Mouse (Mus musculus) midbrain, embryonic 16.5 days (tissue): ENCODE measurements around the gene Hnrnpf. TPM values are rescaled to one million over a fixed set of nuclear protein-coding genes. Genes with fewer than 3 reads are reported as not detected.

Experiments
- ATAC-seq: fragments of 200-750 bp; cut with Nextera tagmentation; 2 replicates; pipeline ENCODE4 v1.8.0; 2017; ENCODE audit warnings: moderate TSS enrichment
- H3K27ac ChIP-seq: fragments of 300-500 bp; sonication (generic); 2 replicates; pipeline ENCODE4 v1.5.1; 2014; ENCODE audit warnings: mild to moderate bottlenecking, low read length, mixed read lengths
- H3K27me3 ChIP-seq: fragments of 300-500 bp; sonication (generic); 2 replicates; pipeline ENCODE4 v1.6.1; 2014; ENCODE audit warnings: low read depth, low read length, mixed read lengths; ENCODE audit not compliant: control insufficient read depth, insufficient read depth
- H3K36me3 ChIP-seq: fragments of 300-500 bp; sonication (generic); 2 replicates; pipeline ENCODE4 v1.6.1; 2014; ENCODE audit warnings: mild to moderate bottlenecking, low read length, moderate library complexity, mixed read lengths; ENCODE audit not compliant: control insufficient read depth, insufficient read depth
- H3K4me1 ChIP-seq: fragments of 300-500 bp; sonication (generic); 2 replicates; pipeline ENCODE4 v1.6.1; 2014; ENCODE audit warnings: mild to moderate bottlenecking, low read length, mixed read lengths; ENCODE audit not compliant: control insufficient read depth, insufficient read depth
- H3K4me2 ChIP-seq: fragments of 300-500 bp; sonication (generic); 2 replicates; pipeline ENCODE4 v1.6.1; 2014; ENCODE audit warnings: mild to moderate bottlenecking, low read length, mixed read lengths
- H3K4me3 ChIP-seq: fragments of 300-500 bp; sonication (generic); 2 replicates; pipeline ENCODE4 v1.5.1; 2014; ENCODE audit warnings: low read depth, mild to moderate bottlenecking, low read length, moderate library complexity, mixed read lengths
- H3K9ac ChIP-seq: fragments of 300-500 bp; sonication (generic); 2 replicates; pipeline ENCODE4 v1.6.1; 2014; ENCODE audit warnings: low read depth, low read length, mixed read lengths
- H3K9me3 ChIP-seq: fragments of 300-500 bp; sonication (generic); replicated peaks from 2 replicates; pipeline ENCODE4 v1.6.1; 2014; ENCODE audit warnings: mild to moderate bottlenecking, low read length, mixed read lengths; ENCODE audit not compliant: control insufficient read depth, poor library complexity, severe bottlenecking
- WGBS: fragments of 180-500 bp; shearing (Covaris S2); extraction: QIAGEN DNeasy Blood & Tissue Kit; methylation state at CpG from one replicate; pipeline ENCODE4 v1.1.7; 2014; 5-methylcytosine and 5-hydroxymethylcytosine counted together
- polyA plus RNA-seq: library from polyadenylated mRNA; unstranded; fragments of >200 nt; fragmentation: Nextera tagmentation; extraction: Ambion mirVana; gene quantifications from 2 replicates; pipeline ENCODE4 v1.2.1, GENCODE M21; 2015

Gene Hnrnpf
- polyA plus RNA-seq, 1 experiment from 2014 or later = 226 TPM

GRCm38 (mm10) chr6:117927955-117928354, 27.8 kb downstream of the Hnrnpf start:
- Histone ChIP-seq H3K4me3 (no peak overlapping the region), H3K9me3 (no peaks in the 10 kb centered on the region), H3K9ac (no peak overlapping the region), H3K36me3 (peaks cover 9% of the 10 kb centered on the region; the same call in 1 of the 2 replicates), H3K27ac (no peak overlapping the region), H3K4me2 (no peak overlapping the region), H3K4me1 (no peaks in the 10 kb centered on the region), H3K27me3 (no peaks in the 10 kb centered on the region)
- no peak for ATAC-seq
- 86% methylated on average over 7 of the region's 7 CpGs for WGBS

- no peak overlapping the region for H3K9ac ChIP-seq
- H3K27me3 ChIP-seq = no peaks in the 10 kb centered on the region
- H3K4me1 ChIP-seq = no peaks in the 10 kb centered on the region
- no peak for ATAC-seq
- no peak overlapping the region for H3K4me3 ChIP-seq
- no peaks in the 10 kb centered on the region for H3K9me3 ChIP-seq
- 94% methylated on average over 5 of the region's 5 CpGs for WGBS
- no peak overlapping the region for H3K4me2 ChIP-seq
- H3K27ac ChIP-seq = no peak overlapping the region
- H3K36me3 ChIP-seq = peaks cover 9% of the 10 kb centered on the region; the same call in 1 of the 2 replicates
These were observed 28.6 kb downstream of the Hnrnpf start for GRCm38 (mm10) chr6:117928746-117929145.

- no peak overlapping the region for H3K4me2 ChIP-seq
- no peaks in the 10 kb centered on the region for H3K27me3 ChIP-seq
- no peak overlapping the region for H3K9ac ChIP-seq
- 99% methylated on average over 3 of the region's 3 CpGs for WGBS
- no peaks in the 10 kb centered on the region for H3K4me1 ChIP-seq
- no peaks in the 10 kb centered on the region for H3K9me3 ChIP-seq
- no peak overlapping the region for H3K4me3 ChIP-seq
- no peak overlapping the region for H3K27ac ChIP-seq
- no peak for ATAC-seq
- peaks cover 9% of the 10 kb centered on the region; the same call in 1 of the 2 replicates for H3K36me3 ChIP-seq
These were observed 30.0 kb downstream of the Hnrnpf start for GRCm38 (mm10) chr6:117929945-117930655.

GRCm38 (mm10) chr6:117932325-117933051, 32.4 kb downstream of the Hnrnpf start:
- peaks cover 5% of the 10 kb centered on the region; the same call in 1 of the 2 replicates for H3K36me3 ChIP-seq
- no peak for ATAC-seq
- H3K4me3 ChIP-seq = no peak overlapping the region
- WGBS = 57% methylated on average over 11 of the region's 11 CpGs
- no peak overlapping the region for H3K9ac ChIP-seq
- H3K4me2 ChIP-seq = no peak overlapping the region
- no peaks in the 10 kb centered on the region for H3K27me3 ChIP-seq
- H3K4me1 ChIP-seq = no peaks in the 10 kb centered on the region
- no peak overlapping the region for H3K27ac ChIP-seq
- H3K9me3 ChIP-seq = no peaks in the 10 kb centered on the region

GRCm38 (mm10) chr6:117934301-117934700, 34.2 kb downstream of the Hnrnpf start:
- Histone ChIP-seq H3K4me3 (no peak overlapping the region), H3K9ac (no peak overlapping the region), H3K36me3 (peaks cover 3% of the 10 kb centered on the region; the same call in 1 of the 2 replicates), H3K27me3 (no peaks in the 10 kb centered on the region), H3K9me3 (no peaks in the 10 kb centered on the region), H3K4me2 (no peak overlapping the region), H3K27ac (no peak overlapping the region), H3K4me1 (no peaks in the 10 kb centered on the region)
- no peak for ATAC-seq
- WGBS = 95% methylated on average over 6 of the region's 6 CpGs

- Histone ChIP-seq H3K27ac (no peak overlapping the region), H3K9ac (no peak overlapping the region), H3K4me1 (no peaks in the 10 kb centered on the region), H3K9me3 (no peaks in the 10 kb centered on the region), H3K4me2 (no peak overlapping the region), H3K4me3 (no peak overlapping the region), H3K27me3 (no peaks in the 10 kb centered on the region), H3K36me3 (no peaks in the 10 kb centered on the region)
- WGBS = 92% methylated on average over 14 of the region's 14 CpGs
- ATAC-seq = no peak
These were observed 35.8 kb downstream of the Hnrnpf start for GRCm38 (mm10) chr6:117935681-117936612.

- H3K27me3 ChIP-seq = no peaks in the 10 kb centered on the region
- no peaks in the 10 kb centered on the region for H3K9me3 ChIP-seq
- H3K4me1 ChIP-seq = no peaks in the 10 kb centered on the region
- no peaks in the 10 kb centered on the region for H3K36me3 ChIP-seq
- WGBS = 81% methylated on average over 10 of the region's 10 CpGs
- no peak within 1 kb of the TSS for H3K4me3 ChIP-seq
- no peak within 1 kb of the TSS for H3K4me2 ChIP-seq
- no peak for ATAC-seq
- no peak within 1 kb of the TSS for H3K9ac ChIP-seq
- no peak within 1 kb of the TSS for H3K27ac ChIP-seq
These were observed 37.3 kb downstream of the Hnrnpf start, which contains the start of gene Fxyd4 for GRCm38 (mm10) chr6:117937222-117937932. Gene Fxyd4, minus strand, starts transcription at chr6:117937692.

GRCm38 (mm10) chr6:117938951-117939350, 38.8 kb downstream of the Hnrnpf start:
- Histone ChIP-seq H3K4me2 (no peak overlapping the region), H3K36me3 (no peaks in the 10 kb centered on the region), H3K27me3 (no peaks in the 10 kb centered on the region), H3K4me1 (no peaks in the 10 kb centered on the region), H3K4me3 (no peak overlapping the region), H3K9me3 (no peaks in the 10 kb centered on the region), H3K27ac (no peak overlapping the region), H3K9ac (no peak overlapping the region)
- 89% methylated on average over 10 of the region's 10 CpGs for WGBS
- ATAC-seq = no peak
